Mouse (Mus musculus): ENCODE data around the gene Vrk2.

- TF ChIP-seq GATA1 (IDR thresholded peaks at IDR 0.05; ENCODE audit: borderline replicate concordance, low read length) (no peak), CTCF (IDR thresholded peaks at IDR 0.05; ENCODE audit: low read depth, low read length) (no peak), TAL1 (conservative IDR thresholded peaks at IDR 0.05; ENCODE audit: low read depth, low read length) (no peak), POLR2AphosphoS5 (IDR thresholded peaks at IDR 0.05; ENCODE audit: insufficient replicate concordance, low read depth, low read length) (no peak)
Observed at GRCm38 (mm10) chr11:26532994-26533827, 60.6 kb downstream of the Vrk2 start.

All from G1E (cell line).